Mouse (Mus musculus) adrenal gland, postnatal 14 days (tissue): ENCODE data around the gene Ubqln4. TPM values are rescaled to one million over a fixed set of nuclear protein-coding genes. Genes with fewer than 3 reads are reported as not detected.
"Not testable (repeated sequence)": the region's sequence is repeated elsewhere in the genome, so short reads cannot be mapped to it uniquely, and the experiment has no call there.

Experiments used
- DNase-seq: peaks from one replicate; pipeline ENCODE4 v3.0.0; 2021; ENCODE audit warnings: mixed read lengths
- total RNA-seq: library from RNA; stranded (reverse); gene quantifications from 2 replicates; pipeline ENCODE4 v1.2.3, GENCODE M21; 2021

Ubqln4 gene
- total RNA-seq, 1 experiment from 2014 or later, result 75.3 TPM

DNA sequence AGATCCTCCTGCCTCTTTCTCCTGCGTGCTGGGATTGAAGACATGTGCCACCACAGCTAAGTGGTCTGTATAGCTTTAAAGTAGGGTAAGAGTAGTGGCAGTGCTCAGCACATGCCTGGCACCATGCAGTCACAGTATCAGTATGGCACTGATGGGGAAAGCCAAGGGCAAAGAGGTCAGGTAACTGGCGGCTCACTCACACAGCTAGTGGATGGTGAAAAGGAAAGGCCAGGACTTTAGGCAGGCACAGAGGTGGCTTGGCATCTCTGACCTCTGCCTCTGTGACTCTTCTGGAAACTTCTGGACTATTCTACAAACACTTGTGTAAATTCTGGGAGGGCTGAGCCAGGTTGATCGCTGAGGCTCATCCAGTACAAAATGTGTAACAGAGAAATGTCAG is 12.6 kb downstream of the Ubqln4 start:
- DNase-seq, result no peak

DNA sequence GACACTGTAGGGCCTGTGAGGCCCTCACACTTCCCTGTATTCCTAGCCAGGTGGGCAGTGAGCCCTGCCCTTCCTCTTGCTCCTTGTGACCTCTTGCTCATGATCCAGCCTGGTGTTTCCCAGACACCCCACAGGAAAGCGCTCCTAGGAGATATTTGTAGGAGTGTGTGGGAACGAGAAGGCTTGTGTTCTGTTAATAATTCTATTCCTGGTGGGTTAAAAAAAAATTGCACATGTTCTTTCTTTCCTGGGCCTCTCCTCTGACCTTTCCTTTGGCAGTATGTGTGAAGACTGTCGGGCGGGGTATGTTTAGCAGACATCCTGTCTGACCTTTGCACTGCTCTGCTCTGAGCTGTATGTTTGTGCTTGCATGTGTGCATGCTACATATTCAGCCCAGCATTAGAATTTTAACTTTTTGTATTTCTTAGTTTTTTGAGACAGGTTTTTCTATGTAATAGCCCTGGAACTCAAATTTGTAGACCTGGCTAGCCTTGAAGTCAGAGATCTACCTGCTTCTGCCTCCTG is 13.0 kb downstream of the Ubqln4 start:
- no peak for DNase-seq

DNA sequence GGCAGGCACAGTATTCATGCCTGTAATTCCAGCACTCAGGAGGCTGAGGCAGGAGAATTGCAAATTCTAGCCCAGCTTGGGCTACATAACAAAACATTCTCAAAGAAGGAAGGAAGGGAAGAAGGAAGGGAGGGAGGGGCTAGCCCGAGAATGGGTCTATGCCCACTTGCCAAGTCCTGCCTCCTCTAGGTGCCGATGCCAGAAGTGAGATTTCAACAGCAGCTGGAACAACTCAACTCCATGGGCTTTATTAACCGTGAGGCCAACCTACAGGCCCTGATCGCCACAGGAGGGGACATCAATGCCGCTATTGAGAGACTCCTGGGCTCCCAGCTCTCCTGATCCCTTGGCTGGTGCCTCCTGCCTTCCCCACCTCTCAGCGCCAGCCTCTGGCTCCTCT is 14.3 kb downstream of the Ubqln4 start:
- peak; percentile 59 for DNase-seq

DNA sequence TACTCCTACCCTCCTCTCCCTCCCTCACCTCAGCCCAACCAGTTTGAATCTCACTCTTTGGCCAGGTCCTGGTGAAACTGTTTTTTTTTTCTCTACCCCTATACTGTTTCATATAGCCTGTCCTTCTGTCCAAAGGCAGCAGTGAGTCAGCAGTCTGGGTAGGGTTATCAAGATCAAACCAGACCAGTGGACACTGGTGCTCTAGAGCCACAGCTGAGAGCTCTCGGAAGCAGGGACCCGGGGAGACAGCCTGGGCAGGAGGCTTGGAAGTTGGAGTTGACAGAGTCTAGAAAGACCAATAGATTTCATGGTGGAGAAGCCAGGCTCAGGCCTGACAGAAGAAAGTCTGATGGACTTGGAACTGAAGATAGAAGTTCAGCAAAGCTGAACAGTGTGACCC is 15.1 kb downstream of the Ubqln4 start:
- DNase-seq, result no peak

DNA sequence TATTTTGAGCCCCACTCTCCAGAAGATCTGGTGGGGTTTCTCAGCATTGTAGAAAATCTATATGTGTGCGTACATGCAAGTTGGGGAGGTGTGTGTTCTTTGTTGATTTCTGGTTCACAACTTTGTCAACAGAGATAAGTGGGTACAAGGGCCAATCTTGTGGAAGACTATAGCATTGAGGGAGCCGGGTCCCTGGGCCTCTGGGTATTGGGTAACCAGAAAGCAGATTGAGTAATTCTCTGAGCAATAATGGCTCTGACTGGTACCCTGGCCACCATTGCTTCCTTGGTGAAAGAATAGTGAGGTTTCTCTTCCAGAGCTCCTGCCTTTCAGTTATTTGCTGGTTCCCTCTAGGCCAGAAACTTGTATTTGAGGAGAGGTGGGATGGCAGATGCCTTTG is 15.5 kb downstream of the Ubqln4 start:
- DNase-seq, result no peak

DNA sequence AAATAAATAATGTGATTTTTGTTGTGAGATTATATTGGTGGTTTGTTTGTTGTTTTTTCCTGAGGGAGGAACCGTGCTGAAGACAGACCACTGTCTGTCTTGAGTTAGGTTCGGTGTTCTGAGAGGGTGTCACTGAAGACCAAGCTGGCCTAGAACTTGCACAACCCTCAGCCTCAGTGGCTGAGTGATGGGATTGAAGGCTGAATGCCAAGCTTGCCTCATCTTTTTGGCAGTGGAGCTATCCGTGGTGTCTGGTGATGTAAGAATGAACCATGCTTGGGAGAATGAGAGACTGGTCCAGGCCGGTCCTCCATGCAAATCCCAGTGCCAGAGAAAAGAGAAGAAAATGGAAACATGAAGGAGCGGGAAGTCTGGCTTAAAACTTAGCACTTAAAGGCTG is 16.1 kb downstream of the Ubqln4 start:
- peak; percentile 71 for DNase-seq

DNA sequence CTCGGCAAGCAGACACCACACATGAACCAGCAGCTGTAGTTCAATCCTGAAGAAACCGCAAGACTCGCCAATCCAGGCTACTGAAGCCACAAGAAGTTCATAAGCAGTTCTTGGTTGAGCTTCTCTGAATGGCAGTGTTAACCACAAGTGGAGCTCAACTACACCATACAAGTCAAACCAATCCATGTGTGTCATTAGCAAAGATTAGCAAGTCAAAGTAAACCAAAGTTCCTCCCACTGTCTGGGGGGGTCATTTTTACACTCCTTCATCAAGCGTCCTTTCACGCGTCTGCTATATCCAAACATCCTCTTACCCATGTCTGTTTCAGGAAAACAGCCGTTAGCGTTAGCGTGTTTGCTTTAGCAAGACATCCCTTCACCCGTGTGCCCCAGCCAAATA is 16.8 kb downstream of the Ubqln4 start:
- DNase-seq, result no peak

DNA sequence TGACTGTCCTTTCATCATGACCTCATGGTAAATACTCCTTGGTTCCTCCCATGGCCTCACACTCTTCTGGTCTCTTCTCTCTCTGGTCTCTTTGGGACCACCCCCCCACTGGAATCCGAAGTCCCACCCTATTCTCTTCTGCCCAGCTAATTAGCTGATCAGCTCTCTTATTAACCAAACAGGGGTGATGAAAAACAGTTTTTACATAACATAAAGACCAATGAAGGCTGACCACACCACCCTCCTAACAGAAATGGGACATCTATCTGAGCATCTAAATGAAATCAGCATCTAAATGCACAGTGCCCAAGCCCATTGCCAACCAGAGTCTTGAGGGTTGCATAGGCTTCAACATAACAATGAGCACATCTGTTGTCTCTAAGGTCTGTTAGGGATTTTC is 18.3 kb downstream of the Ubqln4 start:
- no peak for DNase-seq

DNA sequence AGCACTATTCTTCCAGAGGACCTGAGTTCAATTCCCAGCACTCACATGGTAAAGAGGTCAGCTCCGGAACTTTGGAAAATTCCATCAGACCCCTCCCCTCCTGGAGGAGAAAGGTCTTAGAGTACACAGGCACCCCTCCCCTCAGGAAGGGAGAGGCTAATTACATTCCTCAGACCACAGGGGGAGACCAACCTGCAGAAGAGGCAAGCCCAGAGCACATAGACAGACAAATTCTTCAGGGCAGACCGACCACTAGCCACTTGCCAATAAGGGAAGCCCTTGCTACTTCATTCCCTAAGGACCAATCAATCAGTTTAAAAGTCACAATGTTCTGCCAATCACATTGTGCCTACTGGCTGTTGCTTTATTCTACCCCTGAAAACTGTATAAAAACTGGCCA is 19.3 kb downstream of the Ubqln4 start:
- no peak for DNase-seq

DNA sequence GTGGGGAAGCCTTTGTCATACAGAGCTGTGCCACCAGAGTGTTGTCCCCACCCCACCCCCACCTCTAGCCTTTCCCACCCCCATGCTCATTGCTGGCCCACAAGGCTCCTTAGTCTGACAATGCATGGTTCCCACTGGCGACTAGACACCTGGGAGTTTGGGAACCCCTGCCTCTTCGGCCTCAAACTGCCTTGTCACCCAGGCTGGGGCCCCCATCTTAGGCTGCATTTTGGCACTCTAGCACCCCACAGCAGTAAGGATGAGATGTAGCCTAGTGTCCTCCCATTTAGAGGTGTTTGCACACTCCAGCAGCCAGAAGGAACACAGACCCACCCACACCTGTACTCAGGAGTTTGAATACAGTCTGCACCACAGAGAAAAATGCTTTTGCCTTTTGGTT is 20.3 kb downstream of the Ubqln4 start:
- DNase-seq, result no peak

DNA sequence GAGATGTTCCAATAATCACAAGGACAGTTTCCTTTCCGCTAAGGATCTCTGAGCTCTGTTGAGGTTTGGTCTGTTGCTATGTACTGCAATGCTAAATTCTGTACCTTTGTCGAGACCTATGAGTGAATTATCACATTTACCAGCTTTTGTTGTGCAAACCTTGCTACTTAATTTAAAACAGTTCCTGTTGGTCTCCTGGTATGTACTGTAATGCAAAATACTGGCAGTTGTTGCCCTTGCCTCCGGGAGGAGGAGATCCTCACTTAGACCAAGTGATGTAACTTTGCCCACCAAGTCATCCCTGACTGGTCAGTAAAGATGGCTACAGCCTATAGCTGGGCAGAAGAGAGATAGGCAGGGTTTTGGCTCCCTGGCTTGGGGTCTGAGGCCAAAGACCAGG is 22.0 kb downstream of the Ubqln4 start, which contains the start of gene Ssr2:
Gene Ssr2, plus strand, starts transcription at position 337 of the 400 bp plus-strand sequence.
- DNase-seq, result no peak

DNA sequence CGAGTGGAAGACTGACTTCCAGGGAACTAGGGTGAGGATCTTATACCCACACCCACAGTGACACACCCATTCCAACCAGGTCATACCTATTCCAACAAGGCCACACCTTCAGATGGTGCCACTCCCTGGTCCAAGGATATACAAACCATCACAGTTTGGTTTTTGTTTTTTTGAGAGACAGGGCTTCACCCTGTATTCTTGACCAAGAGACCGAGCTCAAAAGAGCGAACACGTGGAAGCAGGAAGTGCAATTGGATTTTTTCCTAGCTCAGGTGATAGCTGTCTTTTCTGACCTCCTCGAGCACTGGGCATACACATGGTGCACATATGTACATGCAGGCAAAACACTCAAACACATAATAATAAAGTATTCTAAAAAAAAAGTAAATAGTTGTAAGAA is 24.3 kb downstream of the Ubqln4 start:
- not testable (repeated sequence) for DNase-seq

DNA sequence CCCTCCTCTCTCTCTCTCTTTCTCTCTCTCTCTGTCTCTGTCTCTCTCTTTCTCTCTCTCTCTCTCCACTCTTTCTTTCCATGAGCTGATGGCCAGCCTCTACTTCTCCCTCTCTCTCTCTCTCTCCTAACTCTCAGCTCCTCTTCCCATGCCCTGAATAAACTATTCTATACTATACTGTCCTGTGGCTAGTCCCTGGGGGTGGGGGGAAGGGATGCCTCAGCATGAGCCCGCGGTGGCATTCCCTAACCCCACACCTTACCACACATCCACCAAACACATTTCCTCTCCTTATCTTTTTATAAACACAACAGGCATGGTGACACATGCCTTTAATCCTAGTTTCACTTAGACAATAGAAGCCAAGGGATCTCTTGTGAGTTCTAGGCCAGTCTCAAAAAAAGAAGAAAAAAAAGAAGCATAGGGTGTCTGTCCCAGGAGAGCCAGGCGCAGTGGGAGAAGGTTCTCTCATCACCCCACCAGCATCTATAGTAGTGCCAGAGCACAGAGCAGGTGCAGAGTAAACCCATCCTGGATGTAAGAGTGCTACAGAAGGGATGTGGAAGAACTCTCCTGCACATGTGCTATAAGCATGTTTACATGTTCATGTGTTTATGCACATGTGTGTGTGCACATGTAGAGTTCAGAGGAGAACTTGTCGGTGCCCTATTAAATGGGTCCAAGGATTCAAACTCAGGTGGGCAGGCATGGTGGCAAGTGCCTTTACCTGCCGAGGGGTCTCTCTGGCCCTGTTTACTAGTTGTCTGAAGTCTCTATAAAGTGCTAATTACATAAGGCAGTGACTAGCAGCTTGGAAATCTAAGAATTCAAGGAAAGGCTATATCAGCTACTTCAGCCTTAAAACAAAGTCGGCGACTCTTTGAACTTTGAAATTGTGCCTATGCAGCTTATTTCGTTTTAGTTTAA is 25.2 kb downstream of the Ubqln4 start:
- DNase-seq, result no peak

DNA sequence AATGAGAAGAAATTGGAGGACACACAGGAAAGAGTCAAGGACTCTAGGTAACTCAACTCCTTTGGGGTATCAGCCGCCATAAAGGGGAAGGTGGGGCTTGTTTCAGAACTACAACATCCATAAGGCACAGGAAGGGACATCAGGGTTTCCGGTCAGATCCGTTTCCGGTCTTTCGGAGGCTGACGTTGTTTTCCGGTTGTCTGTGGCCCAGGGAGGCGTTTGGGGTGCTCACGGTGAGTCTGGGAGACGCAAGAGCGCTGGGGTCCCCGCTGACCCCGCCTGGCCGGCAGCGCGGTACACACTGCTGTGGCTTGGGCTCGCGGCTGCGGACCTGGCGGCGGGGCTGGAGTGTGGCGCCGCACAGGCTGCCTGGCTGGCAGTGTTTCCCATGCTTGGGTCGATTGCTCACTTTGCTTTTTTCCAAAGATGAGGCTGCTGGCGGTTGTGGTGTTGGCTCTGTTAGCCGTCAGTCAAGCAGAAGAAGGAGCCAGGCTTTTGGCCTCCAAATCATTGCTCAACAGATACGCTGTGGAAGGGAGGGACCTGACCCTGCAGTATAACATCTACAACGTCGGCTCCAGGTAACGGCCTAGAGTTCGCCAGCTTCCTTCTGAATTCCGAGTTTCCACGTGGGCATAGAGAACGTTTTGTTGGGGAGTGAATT is 26.0 kb downstream of the Ubqln4 start:
- peak; percentile 89 for DNase-seq

DNA sequence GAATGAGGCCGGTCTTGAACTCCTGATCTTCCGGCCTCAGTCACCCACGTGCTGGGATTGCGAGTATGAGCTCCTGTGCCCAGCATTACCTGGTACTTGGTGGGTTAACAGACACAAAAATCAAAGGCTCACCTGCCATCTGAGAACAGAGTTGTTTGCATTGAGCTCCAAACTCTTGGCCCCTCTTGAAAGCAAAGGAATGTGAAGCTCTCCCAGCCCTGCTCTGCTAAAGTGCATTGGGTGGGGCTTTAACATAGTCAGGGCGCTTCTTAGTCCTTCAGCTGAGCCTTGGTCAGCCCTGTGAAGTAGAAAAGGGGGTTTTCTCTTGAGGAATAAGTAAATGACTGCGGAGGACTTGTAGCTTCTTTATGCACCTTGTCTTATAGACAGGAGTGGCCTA is 32.2 kb downstream of the Ubqln4 start:
- no peak for DNase-seq

DNA sequence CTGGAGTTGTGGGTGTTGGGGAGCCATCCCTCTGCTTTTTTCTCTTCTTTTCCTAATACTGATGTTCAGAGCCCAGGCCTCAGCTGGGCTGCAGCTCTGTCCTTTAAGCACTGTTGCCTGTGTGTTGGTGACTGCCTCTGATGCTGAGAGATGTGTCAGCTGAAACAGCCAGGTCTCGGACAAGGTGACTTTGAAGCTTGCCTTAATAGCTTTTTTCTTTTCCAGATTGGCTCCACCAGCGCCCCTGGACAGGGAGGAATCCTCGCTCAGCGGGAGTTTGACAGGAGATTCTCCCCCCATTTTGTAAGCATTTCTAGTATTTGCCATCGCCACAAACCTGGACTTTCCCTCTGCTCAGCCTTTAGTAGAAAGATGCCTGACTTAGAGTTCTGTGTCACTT is 33.1 kb downstream of the Ubqln4 start:
- no peak for DNase-seq

DNA sequence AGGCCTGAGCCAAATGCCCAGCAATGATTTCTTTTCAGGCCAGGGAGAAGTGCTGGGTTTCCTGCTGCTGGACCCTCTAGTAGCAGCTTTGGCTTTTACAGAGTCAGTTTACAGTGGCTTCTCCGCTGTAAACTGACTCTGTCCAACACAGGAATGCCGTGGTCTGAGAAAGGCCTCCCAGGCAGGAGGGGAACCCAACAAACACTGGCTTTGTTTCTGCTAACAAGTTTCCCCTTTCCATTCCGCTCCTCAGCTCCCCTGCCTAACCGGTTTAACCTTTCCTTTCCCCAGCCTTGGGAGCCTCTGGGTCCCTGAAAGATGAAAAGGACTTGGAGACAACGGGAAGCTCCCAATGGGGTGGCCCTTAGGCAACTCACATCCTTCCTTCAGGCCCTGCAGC is 36.7 kb downstream of the Ubqln4 start:
- DNase-seq, result no peak

DNA sequence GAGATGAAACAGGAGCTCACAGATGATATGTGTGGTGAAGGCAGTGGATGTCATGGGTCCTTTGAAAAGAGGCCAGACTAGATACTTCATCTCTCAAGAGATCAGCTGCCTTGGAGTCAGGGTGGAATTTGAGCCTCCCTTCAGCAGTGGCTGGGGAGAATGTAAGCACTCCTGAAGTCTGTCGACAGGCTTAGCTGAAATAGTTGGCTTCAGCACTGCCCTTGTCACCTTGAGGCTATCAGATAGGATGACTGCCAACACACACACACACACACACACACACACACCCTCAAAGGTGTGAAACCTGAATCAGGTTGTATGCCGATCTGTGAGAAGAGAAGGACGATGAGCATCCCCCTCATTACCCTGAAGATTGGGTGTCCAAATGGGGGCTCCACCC is 37.5 kb downstream of the Ubqln4 start:
- peak; percentile 25 for DNase-seq

DNA sequence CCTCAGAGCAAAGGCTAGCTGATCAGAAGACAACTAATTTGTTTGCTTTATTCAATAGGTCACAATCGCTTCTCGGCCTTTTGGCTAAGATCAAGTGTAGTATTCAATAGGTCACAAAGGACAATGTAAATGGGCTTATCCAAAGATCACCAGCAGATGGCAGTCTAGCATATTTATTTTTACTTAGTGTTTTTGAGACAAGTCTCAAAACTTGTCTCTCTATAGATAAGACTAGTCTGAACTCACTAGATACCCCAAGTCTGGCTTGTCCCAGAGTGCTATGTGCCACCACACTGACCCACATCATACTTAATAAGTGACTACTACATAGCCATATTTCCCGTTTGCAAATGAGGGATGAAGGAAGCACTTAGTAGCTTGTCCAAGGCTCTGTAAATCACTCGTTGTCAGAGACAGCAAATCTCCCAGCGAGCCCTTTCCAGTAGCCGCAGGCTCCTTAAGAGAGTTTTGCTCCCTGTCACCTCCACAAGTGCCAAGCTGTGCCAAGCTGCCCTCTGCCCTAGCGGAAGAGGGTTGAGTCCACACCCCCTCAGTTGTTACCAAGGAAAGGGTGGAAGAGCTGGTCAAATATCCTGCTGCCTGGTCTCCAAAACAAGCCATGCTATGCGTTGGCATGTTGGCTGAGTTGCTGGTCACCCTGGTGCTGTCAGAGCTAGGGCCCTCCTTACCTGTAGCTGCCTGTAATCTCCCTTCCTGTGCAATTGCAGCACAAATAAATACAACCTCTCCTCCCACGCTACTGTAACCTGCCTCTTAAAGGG is 38.6 kb downstream of the Ubqln4 start:
- peak; percentile 44 for DNase-seq

DNA sequence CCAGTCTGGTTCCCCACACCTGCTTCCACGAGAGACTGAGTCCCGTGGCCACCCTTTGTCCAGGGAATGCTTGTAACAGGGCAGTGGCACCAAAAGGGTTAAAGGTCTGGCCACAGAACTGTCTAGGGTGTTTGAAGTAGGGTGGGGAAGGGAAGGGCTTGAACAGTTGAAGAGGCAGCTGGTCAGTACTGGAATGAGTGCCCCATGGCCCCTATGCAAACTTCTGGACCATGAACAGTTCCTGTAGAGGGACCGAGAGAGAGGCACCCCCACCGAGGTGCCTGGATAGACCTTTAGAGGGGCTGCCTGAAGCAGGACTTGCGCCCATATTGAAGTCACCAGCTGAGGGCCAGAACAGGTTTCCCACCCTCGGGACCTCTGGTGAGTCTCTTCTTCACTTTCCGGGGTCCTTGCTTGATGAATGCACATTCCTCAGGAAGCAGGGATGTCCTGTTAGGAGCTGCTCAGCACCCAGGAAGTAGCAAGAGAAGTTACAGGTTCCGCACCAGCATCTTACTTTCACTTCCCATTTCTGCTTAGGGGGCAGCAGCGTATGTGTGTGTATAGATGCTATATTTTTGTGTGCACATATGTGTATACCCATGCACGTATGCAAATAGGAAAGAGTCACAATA is 39.5 kb downstream of the Ubqln4 start:
- DNase-seq, result no peak

DNA sequence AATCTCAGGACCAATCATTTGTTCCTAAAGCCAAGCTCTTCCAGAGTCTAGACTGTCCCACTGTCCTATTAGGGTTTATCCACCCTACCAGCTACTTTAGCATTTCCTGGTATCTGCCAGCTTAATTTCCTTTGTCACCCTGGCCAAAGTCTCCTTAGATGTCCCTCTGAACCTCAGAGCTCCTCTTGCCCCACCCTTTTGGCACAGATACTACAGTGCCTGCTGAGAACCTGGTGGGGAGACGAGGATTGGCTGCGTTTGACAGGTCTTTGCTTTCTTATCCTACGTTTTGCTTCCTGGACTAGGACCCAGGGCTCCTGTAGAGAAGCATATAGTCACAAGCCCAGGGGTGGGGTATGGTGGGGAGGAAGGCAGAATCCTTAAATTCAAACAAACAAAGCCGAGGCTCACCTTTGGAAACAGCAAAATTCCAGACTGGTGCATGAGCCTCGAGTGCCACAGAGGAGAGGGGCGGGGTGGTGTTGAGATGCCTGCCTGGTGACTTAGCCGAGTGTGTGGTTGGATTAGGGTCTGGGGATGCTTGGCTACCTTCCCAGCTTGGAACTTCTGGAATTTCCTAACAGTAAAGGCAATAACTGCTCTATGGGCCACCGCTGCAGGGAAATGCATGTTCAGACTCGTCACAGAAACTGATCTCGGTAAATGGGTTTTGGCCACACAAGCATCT is 40.5 kb downstream of the Ubqln4 start:
- DNase-seq, result no peak

DNA sequence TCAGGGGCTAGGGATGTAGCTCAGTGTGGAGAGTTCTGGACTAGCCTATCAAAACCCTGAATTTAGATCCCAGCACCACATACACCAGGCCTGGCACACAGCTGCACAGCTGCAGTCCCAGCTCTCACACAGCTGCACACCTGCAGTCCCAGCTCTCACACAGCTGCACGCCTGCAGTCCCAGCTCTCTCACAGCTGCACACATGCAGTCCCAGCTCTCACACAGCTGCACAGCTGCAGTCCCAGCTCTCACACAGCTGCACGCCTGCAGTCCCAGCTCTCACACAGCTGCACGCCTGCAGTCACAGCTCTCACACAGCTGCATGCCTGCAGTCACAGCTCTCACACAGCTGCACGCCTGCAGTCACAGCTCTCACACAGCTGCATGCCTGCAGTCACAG is 43.0 kb downstream of the Ubqln4 start:
- not testable (repeated sequence) for DNase-seq
